ENCODE assay signal across 10 mouse cellular contexts in genomic region chr10:24493936-24494335, GRCm38 (mm10).
A peak's percentile ranks its signal among the peaks of the same experiment; 100 is the strongest.
DNase-seq lines count a peak whose midpoint lies in the region; ATAC-seq and TF ChIP-seq lines count a peak whose summit lies in the region.
"Had no signal": no experiment of that assay in that cellular context is flagged by ENCODE, and none has a peak within 500 bp of the region (broad histone marks: within the 10 kb centered on the region; RNA-seq: fewer than 3 reads in every experiment).

No protein-coding gene starts in this region.

- intact Hi-C loops in gastrocnemius, adult 2 months (cut with DNase I): no loop called here

- peak; percentile 44 for DNase-seq in forebrain, embryonic 14.5 days (ENCODE audit: low spot score)
- DNase-seq in forebrain, embryonic 11.5 days (ENCODE audit: low spot score): no peak
- DNase-seq in gastrocnemius, adult 2 months: peak; percentile 39
- DNase-seq in kidney, adult 8-10 months: peak; percentile 32 to 61
- DNase-seq in lung, postnatal 36 days: peak; percentile 88
- no peak for DNase-seq in cerebellum, adult 11 months
- no peak for DNase-seq in cerebellum, postnatal 36 days

- TF ChIP-seq CTCF in gastrocnemius, adult 2 months (IDR thresholded peaks at IDR 0.05): no peak

- H3K9ac ChIP-seq in forebrain, embryonic 14.5 days (ENCODE audit: low read length): no peak overlapping the region
- no peak overlapping the region for H3K9ac ChIP-seq in forebrain, embryonic 11.5 days (ENCODE audit: low read length)
- no peak overlapping the region for H3K9ac ChIP-seq in forebrain, embryonic 12.5 days
- H3K9ac ChIP-seq: neural tube, embryonic 12.5 days had no signal

- WGBS in forebrain, embryonic 14.5 days: 66% methylated on average over 6 of the region's 6 CpGs
- WGBS in forebrain, embryonic 11.5 days: 83% methylated on average over 6 of the region's 6 CpGs
- WGBS in forebrain, embryonic 12.5 days: 80% methylated on average over 6 of the region's 6 CpGs

- no peaks in the 10 kb centered on the region for H3K9me3 ChIP-seq in forebrain, embryonic 14.5 days (replicated peaks; ENCODE audit: control insufficient read depth, low read length)
- H3K9me3 ChIP-seq in forebrain, embryonic 11.5 days (ENCODE audit: control insufficient read depth, low read length): no peaks in the 10 kb centered on the region
- H3K9me3 ChIP-seq in forebrain, embryonic 12.5 days: no peaks in the 10 kb centered on the region
- H3K9me3 ChIP-seq: neural tube, embryonic 12.5 days had no signal

- no peaks in the 10 kb centered on the region for H3K36me3 ChIP-seq in forebrain, embryonic 14.5 days (ENCODE audit: control insufficient read depth, insufficient read depth, low read length)
- no peaks in the 10 kb centered on the region for H3K36me3 ChIP-seq in forebrain, embryonic 11.5 days (ENCODE audit: control insufficient read depth, insufficient read depth, low read length)
- no peaks in the 10 kb centered on the region for H3K36me3 ChIP-seq in forebrain, embryonic 12.5 days (replicated peaks)
- H3K36me3 ChIP-seq: neural tube, embryonic 12.5 days had no signal

- H3K4me1 ChIP-seq in forebrain, embryonic 14.5 days (ENCODE audit: control insufficient read depth, insufficient read depth, low read length): no peaks in the 10 kb centered on the region
- no peaks in the 10 kb centered on the region for H3K4me1 ChIP-seq in forebrain, embryonic 11.5 days (replicated peaks; ENCODE audit: control insufficient read depth, insufficient read depth, low read length)
- no peaks in the 10 kb centered on the region for H3K4me1 ChIP-seq in forebrain, embryonic 12.5 days
- H3K4me1 ChIP-seq: neural tube, embryonic 12.5 days had no signal

- H3K4me2 ChIP-seq in forebrain, embryonic 14.5 days (ENCODE audit: low read length): no peak overlapping the region
- no peak overlapping the region for H3K4me2 ChIP-seq in forebrain, embryonic 11.5 days (ENCODE audit: low read depth, low read length, severe bottlenecking)
- H3K4me2 ChIP-seq in forebrain, embryonic 12.5 days: no peak overlapping the region
- H3K4me2 ChIP-seq: neural tube, embryonic 12.5 days had no signal

- no peaks in the 10 kb centered on the region for H3K27me3 ChIP-seq in forebrain, embryonic 14.5 days (replicated peaks; ENCODE audit: control insufficient read depth, insufficient read depth, low read length)
- no peaks in the 10 kb centered on the region for H3K27me3 ChIP-seq in forebrain, embryonic 11.5 days (ENCODE audit: control insufficient read depth, insufficient read depth, low read length)
- no peaks in the 10 kb centered on the region for H3K27me3 ChIP-seq in forebrain, embryonic 12.5 days
- H3K27me3 ChIP-seq: neural tube, embryonic 12.5 days had no signal

- no peak overlapping the region for H3K27ac ChIP-seq in forebrain, embryonic 14.5 days (ENCODE audit: low read depth, low read length)
- no peak overlapping the region for H3K27ac ChIP-seq in forebrain, embryonic 11.5 days (ENCODE audit: low read depth, low read length)
- H3K27ac ChIP-seq in gastrocnemius, adult 2 months: peak overlapping the region; percentile 70
- no peak overlapping the region for H3K27ac ChIP-seq in forebrain, embryonic 12.5 days
- H3K27ac ChIP-seq: neural tube, embryonic 12.5 days had no signal

- ATAC-seq in forebrain, embryonic 14.5 days: no peak
- ATAC-seq in forebrain, embryonic 11.5 days (replicated peaks; ENCODE audit: low FRiP score): no peak
- ATAC-seq in forebrain, embryonic 12.5 days (ENCODE audit: low FRiP score): no peak

- no peak overlapping the region for H3K4me3 ChIP-seq in forebrain, embryonic 14.5 days (ENCODE audit: low read depth, low read length)
- H3K4me3 ChIP-seq in forebrain, embryonic 11.5 days (ENCODE audit: low read depth, low read length): no peak overlapping the region
- no peak overlapping the region for H3K4me3 ChIP-seq in gastrocnemius, adult 2 months
- no peak overlapping the region for H3K4me3 ChIP-seq in forebrain, embryonic 12.5 days (replicated peaks)
- H3K4me3 ChIP-seq: erythroblast, embryonic 14.5 days; neural tube, embryonic 12.5 days had no signal

Comparison
In these comparisons a context has a peak if more than half of its experiments do, and no peak if none do; other contexts are left out.
1. DNase-seq: peak in forebrain, embryonic 14.5 days (single experiment), gastrocnemius, adult 2 months (single experiment), kidney, adult 8-10 months (2 of 2) and lung, postnatal 36 days (single experiment); none in forebrain, embryonic 11.5 days (single experiment), cerebellum, adult 11 months (single experiment) and cerebellum, postnatal 36 days (0 of 2).